1 mouse cellular context compared by ENCODE assay signal in the genomic region with DNA sequence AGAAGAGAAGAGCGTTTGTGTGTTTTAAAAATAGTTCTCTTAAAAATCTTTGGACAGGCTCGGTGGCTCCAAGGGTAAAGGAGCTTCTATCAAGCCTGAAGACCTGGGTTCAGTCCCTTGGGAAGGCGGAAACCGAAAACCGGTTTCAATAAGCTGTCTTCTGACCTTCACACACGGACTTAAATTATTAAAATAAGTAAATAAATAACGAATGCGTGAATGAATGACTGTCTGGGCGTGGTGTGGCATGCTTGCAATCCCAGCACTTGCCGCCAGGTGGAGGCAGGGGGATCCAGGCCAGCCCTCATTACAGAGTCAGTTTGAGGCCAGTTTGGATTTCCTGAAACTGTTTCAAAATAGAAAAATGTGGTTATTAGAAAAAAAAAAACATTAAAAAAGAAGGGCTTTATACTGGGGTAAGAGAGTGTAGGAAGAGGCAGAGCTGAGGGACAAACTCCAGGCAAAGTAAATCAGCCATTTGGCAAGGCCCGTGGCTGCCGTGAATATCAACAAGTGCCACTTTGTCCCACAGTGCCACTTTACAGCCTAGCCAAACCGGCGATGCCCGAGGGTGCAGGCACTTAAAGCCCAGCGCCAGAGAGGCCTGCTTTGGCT.
TF ChIP-seq lines count a peak whose summit lies in the region.

No protein-coding gene starts in this region.

TF ChIP-seq in MEL, 35 proteins besides CTCF, POLR2A, EP300 and RAD21 (continued from another document):
- 0 out of 2 replicates have a peak, but pooled peaks have one; percentile 4 for TF ChIP-seq ZC3H11A (IDR thresholded peaks at IDR 0.05; ENCODE audit: low read depth, low read length)
- peak; percentile 13; the same call in 1 of the 2 replicates for TF ChIP-seq SIN3A (IDR thresholded peaks at IDR 0.05; ENCODE audit: low read length)
- TF ChIP-seq BHLHE40 (IDR thresholded peaks at IDR 0.05; ENCODE audit: borderline replicate concordance, low read depth, low read length): 0 out of 2 replicates have a peak, but pooled peaks have one; percentile 24
- TF ChIP-seq ETS1 (IDR thresholded peaks at IDR 0.05; ENCODE audit: low read depth, low read length): 0 out of 2 replicates have a peak, but pooled peaks have one; percentile 42
- TF ChIP-seq ZNF384 (IDR thresholded peaks at IDR 0.05; ENCODE audit: low read depth, low read length): peak; percentile 29; the same call in 1 of the 2 replicates
- no peak; the same call in 1 of the 2 replicates for TF ChIP-seq CHD1 (IDR thresholded peaks at IDR 0.05; ENCODE audit: low read depth, low read length)
- TF ChIP-seq E2F4 (IDR thresholded peaks at IDR 0.05; ENCODE audit: borderline replicate concordance, low read depth, low read length): no peak
- TF ChIP-seq NRF1 (IDR thresholded peaks at IDR 0.05; ENCODE audit: insufficient read depth, low read depth, low read length, poor library complexity, severe bottlenecking): no peak
- no peak; the same call in 1 of the 2 replicates for TF ChIP-seq HCFC1 (IDR thresholded peaks at IDR 0.05; ENCODE audit: low read depth, low read length)
TF ChIP-seq in MEL: peak in this region for 10.
